Comparison of ENCODE assay signal across 9 mouse cellular contexts in the genomic region with DNA sequence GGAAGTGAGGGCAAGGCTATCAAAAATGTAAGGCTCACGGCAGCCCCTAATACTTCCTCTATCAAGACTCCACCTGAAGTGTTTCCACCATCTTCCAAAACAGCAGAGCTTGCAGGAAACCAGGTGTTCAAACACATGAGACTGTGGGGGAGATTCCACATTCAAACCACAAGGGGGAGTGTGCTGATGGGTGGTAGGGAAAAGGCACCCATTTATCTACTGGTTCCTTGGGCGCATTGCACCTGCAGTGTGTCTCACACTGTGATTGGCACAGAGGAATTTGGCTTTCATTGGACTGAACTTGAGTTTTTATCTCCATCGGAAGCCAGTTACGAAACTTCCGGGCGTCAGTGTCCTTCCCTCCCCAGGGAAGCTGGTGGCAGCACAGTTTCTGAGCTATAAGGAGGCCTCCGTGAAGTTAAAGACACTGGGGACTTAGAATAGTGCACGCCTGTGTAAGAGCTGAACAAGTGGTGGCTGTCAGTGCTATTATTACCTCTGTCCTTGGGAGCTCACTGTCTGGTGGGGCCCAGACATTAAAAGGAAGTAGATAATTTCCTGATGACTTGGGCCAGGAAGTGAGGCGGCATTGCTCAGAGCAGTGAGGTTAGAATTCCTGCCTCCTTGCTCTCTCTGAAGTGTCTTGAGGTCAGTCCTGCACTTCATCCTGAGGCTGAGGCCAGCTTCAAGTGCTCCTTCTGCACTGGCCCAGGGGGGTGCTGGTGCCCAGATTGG. TPM values are rescaled to one million over a fixed set of nuclear protein-coding genes. Genes with fewer than 3 reads are reported as not detected.
DNase-seq lines count a peak whose midpoint lies in the region; ATAC-seq and TF ChIP-seq lines count a peak whose summit lies in the region.
"Had no signal": no experiment of that assay in that cellular context is flagged by ENCODE, and none has a peak within 500 bp of the region (broad histone marks: within the 10 kb centered on the region; RNA-seq: fewer than 3 reads in every experiment).

No protein-coding gene starts in this region.

- H3K27me3 ChIP-seq in ES-Bruce4 (ENCODE audit: control insufficient read depth, insufficient read depth, low read length, poor library complexity, severe bottlenecking): no peaks in the 10 kb centered on the region
- H3K27me3 ChIP-seq in heart, embryonic 10.5 days (ENCODE audit: insufficient read depth, poor library complexity, severe bottlenecking): peaks cover 13% of the 10 kb centered on the region; the same call in 1 of the 2 replicates
- no peaks in the 10 kb centered on the region for H3K27me3 ChIP-seq in liver, postnatal 0 days (ENCODE audit: insufficient read depth, low read length)

- no peak overlapping the region for H3K9ac ChIP-seq in ES-Bruce4 (ENCODE audit: low read depth, poor library complexity, severe bottlenecking)
- H3K9ac ChIP-seq in liver, postnatal 0 days (replicated peaks): no peak overlapping the region
- H3K9ac ChIP-seq: neural tube, embryonic 15.5 days had no signal

- H3K4me1 ChIP-seq in ES-Bruce4 (ENCODE audit: control insufficient read depth, insufficient read depth, low read length): no peaks in the 10 kb centered on the region
- H3K4me1 ChIP-seq in heart, embryonic 10.5 days: peaks cover 24% of the 10 kb centered on the region
- H3K4me1 ChIP-seq in liver, postnatal 0 days (ENCODE audit: insufficient read depth): peaks cover 8% of the 10 kb centered on the region; the same call in 1 of the 2 replicates

- no peak for TF ChIP-seq EP300 in ES-Bruce4 (IDR thresholded peaks at IDR 0.05; ENCODE audit: insufficient read depth, low read depth, low read length)
- TF ChIP-seq EP300 in liver, postnatal 0 days (IDR thresholded peaks at IDR 0.05; ENCODE audit: low read depth): 0 out of 2 replicates have a peak, but pooled peaks have one; percentile 19

- H3K4me2 ChIP-seq in liver, postnatal 0 days (ENCODE audit: low read depth, low read length): no peak overlapping the region
- H3K4me2 ChIP-seq: neural tube, embryonic 15.5 days had no signal

- no peak for TF ChIP-seq POLR2A in ES-Bruce4 (IDR thresholded peaks at IDR 0.05; ENCODE audit: insufficient read depth, low read length)

- no peak overlapping the region for H3K27ac ChIP-seq in ES-Bruce4 (ENCODE audit: insufficient read depth, low read length)
- peak overlapping the region; percentile 60; the same call in 1 of the 2 replicates for H3K27ac ChIP-seq in heart, embryonic 10.5 days
- no peak overlapping the region for H3K27ac ChIP-seq in liver, postnatal 0 days (ENCODE audit: low read depth)
- H3K27ac ChIP-seq: neural tube, embryonic 15.5 days had no signal

- H3K4me3 ChIP-seq in ES-Bruce4 (ENCODE audit: low read depth, low read length): no peak overlapping the region
- H3K4me3 ChIP-seq in heart, embryonic 10.5 days: no peak overlapping the region
- no peak overlapping the region for H3K4me3 ChIP-seq in liver, postnatal 0 days (ENCODE audit: low read depth, low read length)
- H3K4me3 ChIP-seq: neural tube, embryonic 15.5 days had no signal

- no peaks in the 10 kb centered on the region for H3K36me3 ChIP-seq in ES-Bruce4 (ENCODE audit: control insufficient read depth, insufficient read depth, low read length, poor library complexity, severe bottlenecking)
- H3K36me3 ChIP-seq in heart, embryonic 10.5 days: no peaks in the 10 kb centered on the region
- H3K36me3 ChIP-seq in liver, postnatal 0 days (replicated peaks; ENCODE audit: insufficient read depth, low read length): no peaks in the 10 kb centered on the region
- H3K36me3 ChIP-seq: neural tube, embryonic 15.5 days had no signal

- DNase-seq in heart, adult 11 months: peak; percentile 93
- DNase-seq in heart, adult 8-10 months (ENCODE audit: low spot score): no peak
- no peak for DNase-seq in heart, embryonic 10.5 days (ENCODE audit: low spot score)
- DNase-seq in liver, postnatal 0 days: no peak
- DNase-seq in frontal cortex, postnatal 25 days (ENCODE audit: low spot score in 2 of 2): no peak
- no peak for DNase-seq in layer of hippocampus, postnatal 10 days (ENCODE audit: low spot score in 2 of 2)
- DNase-seq in urinary bladder, postnatal 14 days (ENCODE audit: low spot score): no peak

- TF ChIP-seq CTCF in ES-Bruce4 (IDR thresholded peaks at IDR 0.05; ENCODE audit: low read depth, low read length): peak; percentile 33
- TF ChIP-seq CTCF in liver, postnatal 0 days (IDR thresholded peaks at IDR 0.05; ENCODE audit: low read depth): peak; percentile 61

- WGBS in heart, embryonic 10.5 days: 42% methylated on average over 9 of the region's 9 CpGs
- 25% methylated on average over 9 of the region's 9 CpGs for WGBS in liver, postnatal 0 days (ENCODE audit: insufficient replicate concordance)

- no peaks in the 10 kb centered on the region for H3K9me3 ChIP-seq in ES-Bruce4 (replicated peaks; ENCODE audit: control insufficient read depth, insufficient read depth, low read length, poor library complexity, severe bottlenecking)
- no peaks in the 10 kb centered on the region for H3K9me3 ChIP-seq in heart, embryonic 10.5 days
- no peaks in the 10 kb centered on the region for H3K9me3 ChIP-seq in liver, postnatal 0 days (ENCODE audit: low read length)

- ATAC-seq in liver, postnatal 0 days: peak; percentile 48; the same call in 1 of the 2 replicates

RNA-seq across cellular contexts. Expression of gene Loxl4, which starts 49.0 kb away (rescaled TPM):
- total RNA-seq in heart, adult 8-10 months (2022): 1 to 10 TPM in 1 of 4 experiments, under 1 TPM in 3; 0.60 to 1.1 (median 0.81) TPM
- polyA plus RNA-seq in ES-Bruce4 (2011; ENCODE audit: insufficient read depth, insufficient read length, low read depth, missing spikeins): 3.1 and 3.8 TPM in 2 replicates
- 0.04 and 0.10 TPM in 2 replicates for polyA plus RNA-seq in heart, embryonic 10.5 days (2016; fragmentation: Nextera tagmentation; extraction: Ambion mirVana)
- polyA plus RNA-seq in liver, postnatal 0 days (2015; fragmentation: Nextera tagmentation; extraction: Ambion mirVana): 0.05 and 0.13 TPM in 2 replicates
- under 1 TPM; 0.18 to 0.22 TPM for total RNA-seq in layer of hippocampus, postnatal 10 days (2021)
